Mouse (Mus musculus): ENCODE measurements around the gene Map1b. TPM values are rescaled to one million over a fixed set of nuclear protein-coding genes. Genes with fewer than 3 reads are reported as not detected.

The Map1b gene
- total RNA-seq, 2 experiments from 2014 or later, result 586 to 655 TPM

GRCm38 (mm10) chr13:99433068-99434008 is 83.0 kb downstream of the Map1b start:
- no peak for DNase-seq (ENCODE audit: low spot score in 2 of 2)
- intact Hi-C loops (cut with DNase I), result no loop called here

GRCm38 (mm10) chr13:99423581-99423980 is 92.8 kb downstream of the Map1b start:
- no peak for DNase-seq (ENCODE audit: low spot score in 2 of 2)
- intact Hi-C loops (cut with DNase I), result loop anchor here (10.0 kb wide), 1 partner anchor 421 kb away; no protein-coding TSS in a partner anchor

- intact Hi-C loops (cut with DNase I), result no loop called here
- no peak for DNase-seq (ENCODE audit: low spot score in 2 of 2)
Measured at GRCm38 (mm10) chr13:99416601-99417000, 99.7 kb downstream of the Map1b start.

GRCm38 (mm10) chr13:99414352-99414742 is 102.0 kb downstream of the Map1b start:
- no peak for DNase-seq (ENCODE audit: low spot score in 2 of 2)
- intact Hi-C loops (cut with DNase I), result no loop called here

GRCm38 (mm10) chr13:99413481-99414351 is 102.6 kb downstream of the Map1b start:
- intact Hi-C loops (cut with DNase I), result no loop called here
- no peak for DNase-seq (ENCODE audit: low spot score in 2 of 2)

- DNase-seq (ENCODE audit: low spot score in 2 of 2), result no peak
- intact Hi-C loops (cut with DNase I), result no loop called here
Measured at GRCm38 (mm10) chr13:99412477-99413080, 103.8 kb downstream of the Map1b start.

GRCm38 (mm10) chr13:99411761-99412160 is 104.6 kb downstream of the Map1b start:
- intact Hi-C loops (cut with DNase I), result no loop called here
- no peak for DNase-seq (ENCODE audit: low spot score in 2 of 2)

- intact Hi-C loops (cut with DNase I), result no loop called here
- no peak for DNase-seq (ENCODE audit: low spot score in 2 of 2)
Measured at GRCm38 (mm10) chr13:99410611-99411515, 105.5 kb downstream of the Map1b start.

- DNase-seq (ENCODE audit: low spot score in 2 of 2), result no peak
- intact Hi-C loops (cut with DNase I), result no loop called here
Measured at GRCm38 (mm10) chr13:99409216-99409615, 107.1 kb downstream of the Map1b start.

GRCm38 (mm10) chr13:99399373-99399772 is 117.0 kb downstream of the Map1b start:
- intact Hi-C loops (cut with DNase I), result no loop called here
- no peak for DNase-seq (ENCODE audit: low spot score in 2 of 2)

GRCm38 (mm10) chr13:99398149-99398701 is 118.1 kb downstream of the Map1b start:
- intact Hi-C loops (cut with DNase I), result no loop called here
- DNase-seq (ENCODE audit: low spot score in 2 of 2), result no peak

- intact Hi-C loops (cut with DNase I), result no loop called here
- no peak for DNase-seq (ENCODE audit: low spot score in 2 of 2)
Measured at GRCm38 (mm10) chr13:99397228-99397627, 119.1 kb downstream of the Map1b start.

- peak in 1 of 2 experiments; percentile 13 for DNase-seq (ENCODE audit: low spot score in 2 of 2)
- intact Hi-C loops (cut with DNase I), result no loop called here
Measured at GRCm38 (mm10) chr13:99395531-99395930, 120.8 kb downstream of the Map1b start.

GRCm38 (mm10) chr13:99394694-99395093 is 121.6 kb downstream of the Map1b start:
- intact Hi-C loops (cut with DNase I), result no loop called here
- no peak for DNase-seq (ENCODE audit: low spot score in 2 of 2)

- intact Hi-C loops (cut with DNase I), result no loop called here
- DNase-seq (ENCODE audit: low spot score in 2 of 2), result no peak
Measured at GRCm38 (mm10) chr13:99393128-99393527, 123.2 kb downstream of the Map1b start.

GRCm38 (mm10) chr13:99391417-99391816 is 124.9 kb downstream of the Map1b start:
- intact Hi-C loops (cut with DNase I), result no loop called here
- DNase-seq (ENCODE audit: low spot score in 2 of 2), result peak; percentile 37 to 40

- peak in 1 of 2 experiments; percentile 20 for DNase-seq (ENCODE audit: low spot score in 2 of 2)
- intact Hi-C loops (cut with DNase I), result no loop called here
Measured at GRCm38 (mm10) chr13:99387901-99388811, 128.2 kb downstream of the Map1b start.

- no peak for DNase-seq (ENCODE audit: low spot score in 2 of 2)
- intact Hi-C loops (cut with DNase I), result no loop called here
Measured at GRCm38 (mm10) chr13:99386341-99386740, 130.0 kb downstream of the Map1b start.

All from left cerebral cortex, postnatal 36 days (tissue).